Mouse (Mus musculus) kidney, postnatal 14 days (tissue): ENCODE results near the gene Cxadr.

Experiments
- DNase-seq: peaks from one replicate; pipeline ENCODE4 v3.0.0; 2022; ENCODE audit warnings: mixed read lengths

Cxadr gene

DNA sequence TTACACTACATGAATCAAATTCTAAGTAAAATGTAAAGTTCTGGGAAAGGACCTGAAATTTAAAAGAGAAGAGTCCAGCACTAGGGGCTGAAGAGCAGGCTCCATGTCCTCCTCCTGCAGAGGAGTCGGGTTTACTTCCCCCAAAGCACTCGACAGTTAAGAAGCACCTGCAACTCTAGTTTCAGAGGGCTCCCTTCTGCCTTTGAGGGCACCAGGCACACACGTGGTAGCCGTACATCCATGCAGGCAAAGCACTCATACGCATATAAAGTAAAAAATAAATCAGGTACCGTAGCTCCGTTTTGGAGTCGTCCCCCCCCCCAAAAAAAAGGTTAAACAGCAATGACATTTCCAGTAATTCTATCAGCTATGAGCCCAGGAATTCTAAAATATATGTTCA lies 72.5 kb downstream of the Cxadr start:
- no peak for DNase-seq

DNA sequence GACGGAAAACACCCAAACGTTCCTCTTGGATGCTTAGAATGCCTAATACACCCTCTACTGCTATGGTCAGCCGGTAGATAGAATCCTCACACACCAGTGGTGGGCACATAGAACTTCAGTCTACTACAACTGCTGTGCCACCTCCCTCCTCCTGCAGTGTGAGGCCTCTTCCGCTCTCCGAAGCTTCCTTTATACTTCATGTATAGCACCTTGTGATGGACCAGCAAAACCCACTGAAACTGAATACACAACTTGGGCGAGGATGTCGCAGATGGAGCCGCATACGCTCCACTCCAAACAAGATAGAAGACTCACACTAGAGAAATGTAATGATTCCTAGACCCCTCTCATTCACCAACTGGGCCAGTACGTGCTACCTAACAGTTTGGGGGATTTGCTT lies 73.9 kb downstream of the Cxadr start:
- no peak for DNase-seq

DNA sequence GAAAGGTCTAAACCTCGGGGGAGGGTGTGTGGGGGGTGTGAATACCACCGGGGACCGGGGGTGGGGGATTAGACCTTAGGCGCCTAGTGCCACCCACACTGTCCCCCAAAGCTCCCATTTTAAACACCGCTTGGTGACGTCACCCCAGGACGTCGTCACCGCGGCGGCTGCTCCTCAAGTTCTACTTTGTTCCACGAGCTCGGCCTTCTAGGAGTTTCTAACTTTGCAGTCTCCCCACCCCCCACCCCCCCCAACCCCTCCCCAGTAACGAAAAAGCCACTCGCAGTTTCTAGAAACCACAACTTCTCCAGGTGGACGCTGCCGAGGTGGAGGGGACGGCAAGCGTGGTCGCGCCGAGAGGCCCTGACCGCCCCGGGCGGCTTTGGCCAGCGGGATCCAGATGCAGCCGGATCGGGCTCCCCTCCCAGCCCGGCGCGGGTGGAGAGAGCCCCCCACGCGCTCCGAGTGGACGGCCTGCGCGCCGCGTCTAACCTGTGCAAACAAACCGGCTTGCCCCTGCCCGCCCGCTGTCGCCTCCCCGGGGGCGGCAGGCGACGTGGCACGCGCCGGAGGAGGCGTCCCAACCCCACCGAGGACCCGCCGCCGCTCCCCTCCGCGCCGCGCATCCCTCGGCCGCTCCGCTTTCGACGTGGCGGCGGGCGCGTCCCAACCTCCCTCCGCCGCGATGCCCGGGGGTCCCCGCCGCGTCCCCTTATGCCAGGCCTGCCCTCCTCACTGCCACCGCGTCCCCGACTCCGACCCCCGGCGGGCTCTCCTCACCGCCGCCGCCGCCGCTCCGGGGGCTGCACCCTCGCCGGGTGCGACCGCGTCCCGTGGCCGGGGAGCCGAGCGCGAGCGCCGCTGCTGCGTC lies 74.8 kb downstream of the Cxadr start:
- peak; percentile 59 for DNase-seq

DNA sequence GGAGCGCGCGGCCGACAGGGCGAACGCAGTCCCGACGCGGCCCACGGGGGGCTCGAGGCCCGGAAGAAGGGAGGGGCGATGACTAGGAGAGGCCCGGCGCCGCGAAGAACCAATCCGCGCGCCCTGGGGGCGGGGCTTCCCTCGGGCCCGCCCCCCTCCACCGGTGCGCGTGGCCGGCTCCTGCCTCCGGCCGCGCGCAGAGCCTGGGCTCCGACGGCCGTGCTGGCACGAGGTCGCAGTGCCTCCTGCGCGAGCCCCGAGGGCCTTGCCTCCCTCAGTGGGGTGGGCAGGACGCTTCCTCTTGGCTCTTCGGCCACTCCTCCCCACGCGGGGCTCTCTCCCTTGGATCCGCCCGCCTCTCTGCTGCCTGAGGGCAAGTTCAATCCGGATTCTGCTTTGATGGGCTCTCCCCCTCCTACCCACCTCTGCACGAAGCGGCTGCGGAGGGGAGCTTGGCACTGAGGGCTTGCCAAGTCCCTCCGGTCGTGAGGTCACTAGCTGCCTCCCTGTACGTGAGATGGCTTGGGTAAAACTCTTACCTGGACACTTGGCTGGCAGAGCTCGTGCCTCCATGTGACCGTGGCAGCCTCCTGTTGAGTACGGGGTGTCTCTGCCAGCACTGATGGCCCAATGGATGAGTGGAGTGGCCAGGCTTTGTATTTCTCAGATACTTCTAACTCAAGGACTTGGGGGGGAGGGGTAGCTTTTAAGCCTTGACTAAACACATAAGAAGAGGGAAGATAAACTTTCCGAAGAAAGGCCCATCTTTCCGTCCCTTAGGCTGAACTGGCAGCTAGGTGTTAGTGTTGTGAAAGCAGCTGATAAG lies 75.7 kb downstream of the Cxadr start, which contains the start of gene Btg3:
Gene Btg3 (minus strand): TSS at position 448 of the 826 bp plus-strand sequence.
- DNase-seq: peak; percentile 94

DNA sequence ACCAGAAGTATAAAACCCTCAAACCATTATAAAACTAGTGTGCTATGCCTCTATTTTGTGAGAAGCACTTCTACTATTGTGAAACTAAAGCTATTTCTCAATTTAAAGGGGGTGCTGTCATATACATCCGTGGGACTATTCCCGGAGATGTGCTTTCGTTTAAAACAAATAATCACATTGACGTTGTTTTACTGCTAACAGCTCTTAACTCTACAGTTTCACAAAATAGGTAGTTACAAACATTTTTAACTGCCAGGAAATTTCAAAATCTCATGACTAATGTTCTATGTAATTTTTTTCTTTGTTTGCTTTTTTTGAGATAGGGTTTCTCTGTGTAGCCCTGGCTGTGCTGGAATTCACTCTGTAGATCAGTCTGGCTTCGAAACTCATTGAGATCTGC lies 77.2 kb downstream of the Cxadr start:
- no peak for DNase-seq

DNA sequence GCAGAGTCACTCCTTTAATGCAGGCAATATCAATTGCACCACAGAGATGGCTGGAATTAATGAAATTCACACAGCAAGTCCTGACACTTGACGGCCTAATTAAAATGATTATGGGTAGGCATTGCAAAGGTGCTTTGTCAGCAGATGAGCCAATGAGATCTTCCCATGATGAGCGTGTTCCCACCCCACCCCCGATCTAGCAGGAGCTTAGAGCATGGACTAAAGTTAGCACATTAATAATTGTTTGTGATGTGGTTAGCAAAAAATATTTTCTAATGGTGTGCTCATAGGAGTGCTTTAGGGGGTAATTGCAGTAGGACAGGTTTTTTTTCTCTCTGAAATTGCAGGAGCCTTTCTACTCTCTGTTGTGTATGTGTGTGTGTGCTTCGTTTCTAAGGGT lies 87.8 kb downstream of the Cxadr start:
- DNase-seq: no peak

DNA sequence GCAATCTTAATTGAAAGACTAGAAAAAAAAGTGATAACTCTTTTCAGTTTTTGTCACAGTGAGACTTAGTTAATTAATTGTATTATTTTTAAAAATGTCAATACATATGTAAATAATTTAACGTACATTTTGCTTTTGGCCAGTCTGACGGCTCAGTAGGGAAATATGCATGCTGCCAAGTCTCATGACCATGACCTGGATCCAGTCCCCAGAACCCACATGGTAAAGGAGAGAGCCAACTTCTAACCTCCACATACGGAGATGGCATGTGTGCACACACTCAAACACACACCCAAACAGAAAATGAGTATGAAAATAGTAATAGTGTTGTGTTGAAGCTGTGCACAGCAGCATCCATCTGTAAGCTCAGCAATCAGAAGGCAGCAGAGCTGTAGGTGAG lies 88.7 kb downstream of the Cxadr start:
- DNase-seq: no peak

DNA sequence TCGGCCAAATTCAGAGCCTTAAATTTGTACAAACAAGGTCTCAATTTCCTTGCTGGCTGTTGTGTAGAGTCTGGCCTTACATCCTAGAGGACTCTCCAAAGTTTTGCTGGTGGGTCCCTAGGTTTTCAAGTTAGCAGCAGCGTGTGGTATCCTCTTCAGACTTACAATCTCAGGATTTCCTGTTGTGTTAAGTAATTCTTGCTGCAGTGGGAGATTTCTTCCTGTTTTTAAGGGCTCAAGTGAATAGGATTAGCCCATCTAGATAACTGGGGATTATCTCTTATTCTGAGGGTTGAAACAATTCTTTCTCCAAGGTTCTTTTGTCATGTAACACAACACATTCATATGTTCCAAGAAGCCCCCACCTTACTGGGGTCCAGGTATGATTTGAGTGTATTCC lies 90.1 kb downstream of the Cxadr start:
- no peak for DNase-seq

DNA sequence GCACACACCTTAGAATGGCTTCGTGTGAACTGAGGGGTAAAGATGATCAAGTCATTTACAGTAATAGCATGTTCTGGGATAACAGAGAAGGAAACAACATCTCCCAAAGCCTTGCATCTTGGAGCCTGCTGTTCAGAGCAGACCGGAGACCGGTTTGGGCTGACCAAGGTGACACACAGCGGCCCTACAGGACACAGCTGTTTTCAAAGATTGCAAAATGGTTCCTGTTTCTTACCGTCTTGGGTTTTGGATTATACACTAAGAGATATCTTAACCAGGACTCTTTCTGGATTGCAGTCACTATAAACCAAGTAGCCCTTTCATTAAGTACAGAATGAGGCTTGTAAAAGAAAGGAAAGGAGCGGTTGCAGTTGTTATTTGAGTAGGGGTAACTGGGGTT lies 97.4 kb downstream of the Cxadr start:
- no peak for DNase-seq

DNA sequence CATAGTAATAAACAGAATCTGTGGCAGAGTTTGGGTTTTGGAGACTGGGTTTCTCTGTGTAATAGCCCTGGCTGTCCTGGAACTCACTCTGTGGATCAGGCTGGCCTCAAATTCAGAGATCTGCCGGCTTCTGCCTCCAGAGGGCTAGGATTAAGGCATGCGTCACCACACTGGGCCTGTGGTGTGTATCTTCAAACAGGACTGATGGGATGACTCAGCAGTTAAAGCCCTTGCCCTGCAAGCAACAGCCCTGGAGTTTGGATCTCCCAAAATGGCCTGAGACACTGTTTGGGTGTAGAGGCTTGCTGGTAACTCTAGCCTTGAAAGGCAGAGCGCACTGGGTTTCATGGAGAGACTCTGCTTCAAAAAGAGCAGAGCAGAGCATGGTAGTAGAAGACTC lies 98.1 kb downstream of the Cxadr start:
- no peak for DNase-seq

DNA sequence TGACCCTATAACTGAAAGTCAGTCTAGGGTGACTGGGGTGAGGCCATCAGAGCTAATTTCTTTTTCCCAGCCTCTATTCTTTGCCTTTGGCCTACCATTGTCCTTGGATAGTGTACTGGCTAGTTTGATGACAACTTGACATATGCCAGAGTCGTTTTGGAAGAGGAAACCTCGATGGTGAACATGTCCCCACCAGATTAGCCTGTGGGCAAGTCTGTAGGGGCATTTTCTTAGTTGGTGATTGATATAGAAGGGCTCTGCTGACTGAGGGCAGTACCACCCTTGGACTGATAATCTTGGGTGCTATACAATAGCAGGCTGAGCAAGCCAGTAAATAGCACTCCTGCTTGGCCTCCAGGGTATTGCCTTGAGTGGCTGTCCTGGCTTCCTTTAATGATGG lies 101.0 kb downstream of the Cxadr start:
- DNase-seq: no peak

DNA sequence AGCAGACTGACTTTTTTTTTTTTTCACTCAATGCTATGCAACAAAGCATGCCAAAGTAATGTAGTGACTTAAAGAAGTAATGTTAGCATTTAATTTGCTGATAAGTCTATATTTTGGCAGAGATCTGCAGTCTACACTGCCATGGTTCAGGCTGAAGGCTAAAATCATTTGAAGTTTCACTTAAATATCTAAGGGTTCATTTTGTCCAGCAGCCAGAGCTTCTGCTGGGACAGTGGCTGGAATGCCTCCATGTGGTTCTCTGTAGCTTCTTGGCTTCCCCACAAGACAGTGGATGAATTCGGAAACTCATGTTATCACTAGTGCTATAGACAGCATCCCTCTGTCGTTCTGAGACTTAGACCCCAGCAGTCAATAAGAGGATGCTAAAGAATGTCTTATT lies 105.4 kb downstream of the Cxadr start:
- DNase-seq: no peak

DNA sequence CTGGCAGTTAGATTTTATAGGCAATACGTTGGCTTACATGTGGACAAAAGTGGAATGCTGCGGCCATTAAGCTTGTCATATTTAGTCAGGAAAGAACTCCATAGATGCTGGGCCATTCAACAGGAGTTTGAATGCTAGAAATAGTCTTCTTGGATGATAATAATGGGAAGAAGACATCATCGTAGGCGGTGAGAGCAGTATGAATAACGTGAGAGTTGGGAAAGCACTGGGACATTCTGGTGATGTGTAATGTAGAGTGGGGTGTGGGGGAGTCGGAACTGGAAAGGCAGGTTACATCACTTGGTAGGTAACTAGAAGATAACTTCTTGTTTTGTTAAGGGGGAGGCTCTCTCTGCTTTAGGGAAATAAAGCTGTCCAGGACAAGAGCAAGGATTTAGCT lies 106.6 kb downstream of the Cxadr start:
- no peak for DNase-seq
